Mouse (Mus musculus): ENCODE measurements around the gene Galnt4.

DNA sequence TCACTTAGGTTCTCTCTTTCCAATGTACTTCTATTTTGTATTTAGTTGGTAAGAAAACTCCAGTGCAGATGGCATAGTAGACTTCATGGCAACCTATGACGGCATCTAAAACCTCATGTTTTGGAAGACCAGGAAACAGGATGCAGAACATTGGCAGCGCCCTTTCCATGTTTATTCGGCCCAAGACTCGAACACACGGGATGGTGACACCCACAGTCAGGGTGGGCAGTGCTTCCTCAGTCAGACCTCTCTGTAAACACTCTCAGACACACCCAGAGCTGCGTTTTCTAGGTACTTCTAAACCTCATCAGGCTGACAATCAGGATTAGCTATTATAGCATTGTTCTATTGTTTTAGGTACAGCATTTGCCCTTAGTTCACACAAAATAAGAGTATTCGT is 47.4 kb upstream of the Galnt4 start:
- TF ChIP-seq TAL1 (IDR thresholded peaks at IDR 0.05; ENCODE audit: low read length) (no peak), GATA1 (IDR thresholded peaks at IDR 0.05; ENCODE audit: low read length) (no peak)
